Mouse (Mus musculus) heart, embryonic 10.5 days (tissue): ENCODE data around the gene Ankle1. TPM values are rescaled to one million over a fixed set of nuclear protein-coding genes. Genes with fewer than 3 reads are reported as not detected.

Source experiments
- DNase-seq: peaks from one replicate; pipeline ENCODE4 v3.0.0-alpha.2; 2017; ENCODE audit warnings: low spot score
- H3K27ac ChIP-seq: fragments of 300-500 bp; sonication (generic); 2 replicates; pipeline ENCODE4 v1.5.1; 2016; ENCODE audit warnings: mild to moderate bottlenecking
- H3K27me3 ChIP-seq: fragments of 300-500 bp; sonication (generic); 2 replicates; pipeline ENCODE4 v1.6.1; 2016; ENCODE audit warnings: mild to moderate bottlenecking; ENCODE audit not compliant: poor library complexity, insufficient read depth, severe bottlenecking
- H3K36me3 ChIP-seq: fragments of 300-500 bp; sonication (generic); 2 replicates; pipeline ENCODE4 v1.6.1; 2016; ENCODE audit warnings: mild to moderate bottlenecking, moderate library complexity
- H3K4me1 ChIP-seq: fragments of 300-500 bp; sonication (generic); 2 replicates; pipeline ENCODE4 v1.6.1; 2016; ENCODE audit warnings: mild to moderate bottlenecking
- H3K4me3 ChIP-seq: fragments of 300-500 bp; sonication (generic); 2 replicates; pipeline ENCODE4 v1.5.1; 2016; ENCODE audit warnings: mild to moderate bottlenecking, moderate library complexity
- H3K9me3 ChIP-seq: fragments of 300-500 bp; sonication (generic); 2 replicates; pipeline ENCODE4 v1.6.1; 2016; ENCODE audit warnings: mild to moderate bottlenecking, moderate library complexity
- WGBS: fragments of 180-500 bp; shearing (Covaris S2); methylation state at CpG from one replicate; pipeline ENCODE4 v1.1.7; 2016; 5-methylcytosine and 5-hydroxymethylcytosine counted together
- polyA plus RNA-seq: library from polyadenylated mRNA; unstranded; fragments of >200 nt; fragmentation: Nextera tagmentation; extraction: Ambion mirVana; gene quantifications from 2 replicates; pipeline ENCODE4 v1.2.1, GENCODE M21; 2016

The Ankle1 gene
- polyA plus RNA-seq, 1 experiment from 2014 or later, result 33.8 TPM

- no peaks in the 10 kb centered on the region for H3K9me3 ChIP-seq
- no peak overlapping the region for H3K4me3 ChIP-seq
- no peak overlapping the region for H3K27ac ChIP-seq
- H3K36me3 ChIP-seq, result no peaks in the 10 kb centered on the region
- peaks cover 22% of the 10 kb centered on the region for H3K4me1 ChIP-seq
- H3K27me3 ChIP-seq, result peaks cover 5% of the 10 kb centered on the region; the same call in 1 of the 2 replicates
- 82% methylated on average over 2 of the region's 2 CpGs for WGBS
- no peak for DNase-seq
Measured at GRCm38 (mm10) chr8:71391696-71392095, 14.1 kb upstream of the Ankle1 start.

- 74% methylated on average over 5 of the region's 5 CpGs for WGBS
- H3K27me3 ChIP-seq, result peaks cover 5% of the 10 kb centered on the region; the same call in 1 of the 2 replicates
- no peaks in the 10 kb centered on the region for H3K36me3 ChIP-seq
- no peak overlapping the region for H3K4me3 ChIP-seq
- no peak for DNase-seq
- H3K4me1 ChIP-seq, result peaks cover 27% of the 10 kb centered on the region
- no peaks in the 10 kb centered on the region for H3K9me3 ChIP-seq
- no peak overlapping the region for H3K27ac ChIP-seq
Measured at GRCm38 (mm10) chr8:71392391-71392790, 13.4 kb upstream of the Ankle1 start.

- Histone ChIP-seq H3K4me1 (peaks cover 32% of the 10 kb centered on the region), H3K4me3 (peak overlapping the region; percentile 31), H3K9me3 (no peaks in the 10 kb centered on the region), H3K27ac (no peak overlapping the region), H3K36me3 (no peaks in the 10 kb centered on the region), H3K27me3 (peaks cover 5% of the 10 kb centered on the region; the same call in 1 of the 2 replicates)
- DNase-seq, result no peak
- WGBS, result 14% methylated on average over 3 of the region's 3 CpGs
Measured at GRCm38 (mm10) chr8:71392871-71393270, 12.9 kb upstream of the Ankle1 start.

- no peaks in the 10 kb centered on the region for H3K9me3 ChIP-seq
- no peak overlapping the region for H3K4me3 ChIP-seq
- H3K4me1 ChIP-seq, result peaks cover 32% of the 10 kb centered on the region
- H3K27ac ChIP-seq, result peak overlapping the region; percentile 85; the same call in 1 of the 2 replicates
- 71% methylated on average over 7 of the region's 7 CpGs for WGBS
- H3K36me3 ChIP-seq, result peaks cover 12% of the 10 kb centered on the region
- DNase-seq, result no peak
- H3K27me3 ChIP-seq, result peaks cover 5% of the 10 kb centered on the region; the same call in 1 of the 2 replicates
Measured at GRCm38 (mm10) chr8:71394481-71394880, 11.3 kb upstream of the Ankle1 start.

GRCm38 (mm10) chr8:71395071-71395470 is 10.7 kb upstream of the Ankle1 start:
- Histone ChIP-seq H3K4me1 (peaks cover 32% of the 10 kb centered on the region), H3K9me3 (no peaks in the 10 kb centered on the region), H3K4me3 (no peak overlapping the region), H3K27ac (peak overlapping the region; percentile 85; the same call in 1 of the 2 replicates), H3K36me3 (peaks cover 17% of the 10 kb centered on the region), H3K27me3 (peaks cover 5% of the 10 kb centered on the region; the same call in 1 of the 2 replicates)
- WGBS, result 78% methylated on average over 10 of the region's 10 CpGs
- DNase-seq, result no peak

GRCm38 (mm10) chr8:71395629-71396028 is 10.2 kb upstream of the Ankle1 start, which contains the start of gene Ushbp1:
Ushbp1 (minus strand) TSS chr8:71395802.
- 66% methylated on average over 9 of the region's 9 CpGs for WGBS
- DNase-seq, result no peak
- peaks cover 32% of the 10 kb centered on the region for H3K4me1 ChIP-seq
- H3K9me3 ChIP-seq, result no peaks in the 10 kb centered on the region
- H3K4me3 ChIP-seq, result peak within 1 kb of the TSS; percentile 81
- H3K27ac ChIP-seq, result peak within 1 kb of the TSS; percentile 85
- peaks cover 5% of the 10 kb centered on the region; the same call in 1 of the 2 replicates for H3K27me3 ChIP-seq
- peaks cover 21% of the 10 kb centered on the region for H3K36me3 ChIP-seq

- peaks cover 25% of the 10 kb centered on the region for H3K36me3 ChIP-seq
- H3K4me1 ChIP-seq, result peaks cover 32% of the 10 kb centered on the region
- H3K9me3 ChIP-seq, result no peaks in the 10 kb centered on the region
- H3K27ac ChIP-seq, result peak within 1 kb of the TSS; percentile 85
- DNase-seq, result peak; percentile 97
- 1% methylated on average over 34 of the region's 34 CpGs for WGBS
- H3K27me3 ChIP-seq, result peaks cover 5% of the 10 kb centered on the region; the same call in 1 of the 2 replicates
- H3K4me3 ChIP-seq, result peak within 1 kb of the TSS; percentile 81
Measured at GRCm38 (mm10) chr8:71396639-71397305, 9.0 kb upstream of the Ankle1 start, which contains the start of gene Babam1. Babam1 (plus strand) TSS chr8:71396861.

GRCm38 (mm10) chr8:71397701-71398100 is 8.1 kb upstream of the Ankle1 start:
- no peak for DNase-seq
- H3K4me3 ChIP-seq, result peak overlapping the region; percentile 81
- H3K9me3 ChIP-seq, result no peaks in the 10 kb centered on the region
- WGBS, result 82% methylated on average over 12 of the region's 12 CpGs
- peaks cover 29% of the 10 kb centered on the region for H3K4me1 ChIP-seq
- peaks cover 25% of the 10 kb centered on the region for H3K36me3 ChIP-seq
- no peak overlapping the region for H3K27ac ChIP-seq
- peaks cover 5% of the 10 kb centered on the region; the same call in 1 of the 2 replicates for H3K27me3 ChIP-seq

GRCm38 (mm10) chr8:71400826-71401225 is 5.0 kb upstream of the Ankle1 start:
- Histone ChIP-seq H3K4me1 (peaks cover 34% of the 10 kb centered on the region), H3K9me3 (no peaks in the 10 kb centered on the region), H3K27me3 (no peaks in the 10 kb centered on the region), H3K36me3 (peaks cover 25% of the 10 kb centered on the region), H3K27ac (no peak overlapping the region), H3K4me3 (no peak overlapping the region)
- WGBS, result 89% methylated on average over 2 of the region's 2 CpGs
- DNase-seq, result peak; percentile 69

- H3K36me3 ChIP-seq, result peaks cover 25% of the 10 kb centered on the region
- peaks cover 37% of the 10 kb centered on the region for H3K4me1 ChIP-seq
- H3K27ac ChIP-seq, result no peak overlapping the region
- no peaks in the 10 kb centered on the region for H3K27me3 ChIP-seq
- no peaks in the 10 kb centered on the region for H3K9me3 ChIP-seq
- H3K4me3 ChIP-seq, result no peak overlapping the region
- peak; percentile 69 for DNase-seq
Measured at GRCm38 (mm10) chr8:71401454-71401853, 4.4 kb upstream of the Ankle1 start.

- Histone ChIP-seq H3K27me3 (no peaks in the 10 kb centered on the region), H3K4me3 (no peak overlapping the region), H3K9me3 (no peaks in the 10 kb centered on the region), H3K27ac (no peak overlapping the region), H3K36me3 (peaks cover 30% of the 10 kb centered on the region), H3K4me1 (peaks cover 34% of the 10 kb centered on the region)
- DNase-seq, result peak; percentile 58
- 89% methylated on average over 9 of the region's 9 CpGs for WGBS
Measured at GRCm38 (mm10) chr8:71402446-71402964, 3.3 kb upstream of the Ankle1 start.

GRCm38 (mm10) chr8:71403107-71403885 is 2.5 kb upstream of the Ankle1 start:
- 66% methylated on average over 6 of the region's 6 CpGs for WGBS
- Histone ChIP-seq H3K27me3 (no peaks in the 10 kb centered on the region), H3K27ac (no peak overlapping the region), H3K4me3 (no peak overlapping the region), H3K9me3 (no peaks in the 10 kb centered on the region), H3K4me1 (peaks cover 31% of the 10 kb centered on the region), H3K36me3 (peaks cover 36% of the 10 kb centered on the region)
- peak; percentile 71 for DNase-seq

- peak; percentile 75 for DNase-seq
- no peaks in the 10 kb centered on the region for H3K27me3 ChIP-seq
- peaks cover 36% of the 10 kb centered on the region for H3K36me3 ChIP-seq
- no peak overlapping the region for H3K27ac ChIP-seq
- H3K9me3 ChIP-seq, result no peaks in the 10 kb centered on the region
- WGBS, result 91% methylated on average over 8 of the region's 8 CpGs
- H3K4me1 ChIP-seq, result peaks cover 31% of the 10 kb centered on the region
- H3K4me3 ChIP-seq, result no peak overlapping the region
Measured at GRCm38 (mm10) chr8:71404011-71404410, 1.8 kb upstream of the Ankle1 start.
